Mouse (Mus musculus): ENCODE results near the gene Lef1. TPM values are rescaled to one million over a fixed set of nuclear protein-coding genes. Genes with fewer than 3 reads are reported as not detected.

Gene Lef1
- total RNA-seq (2014; rRNA removed) (5.6 and 7.2 TPM in 2 replicates), polyA plus RNA-seq (2015; fragmentation: Nextera tagmentation; extraction: Ambion mirVana) (6.4 and 7.2 TPM in 2 replicates)

DNA sequence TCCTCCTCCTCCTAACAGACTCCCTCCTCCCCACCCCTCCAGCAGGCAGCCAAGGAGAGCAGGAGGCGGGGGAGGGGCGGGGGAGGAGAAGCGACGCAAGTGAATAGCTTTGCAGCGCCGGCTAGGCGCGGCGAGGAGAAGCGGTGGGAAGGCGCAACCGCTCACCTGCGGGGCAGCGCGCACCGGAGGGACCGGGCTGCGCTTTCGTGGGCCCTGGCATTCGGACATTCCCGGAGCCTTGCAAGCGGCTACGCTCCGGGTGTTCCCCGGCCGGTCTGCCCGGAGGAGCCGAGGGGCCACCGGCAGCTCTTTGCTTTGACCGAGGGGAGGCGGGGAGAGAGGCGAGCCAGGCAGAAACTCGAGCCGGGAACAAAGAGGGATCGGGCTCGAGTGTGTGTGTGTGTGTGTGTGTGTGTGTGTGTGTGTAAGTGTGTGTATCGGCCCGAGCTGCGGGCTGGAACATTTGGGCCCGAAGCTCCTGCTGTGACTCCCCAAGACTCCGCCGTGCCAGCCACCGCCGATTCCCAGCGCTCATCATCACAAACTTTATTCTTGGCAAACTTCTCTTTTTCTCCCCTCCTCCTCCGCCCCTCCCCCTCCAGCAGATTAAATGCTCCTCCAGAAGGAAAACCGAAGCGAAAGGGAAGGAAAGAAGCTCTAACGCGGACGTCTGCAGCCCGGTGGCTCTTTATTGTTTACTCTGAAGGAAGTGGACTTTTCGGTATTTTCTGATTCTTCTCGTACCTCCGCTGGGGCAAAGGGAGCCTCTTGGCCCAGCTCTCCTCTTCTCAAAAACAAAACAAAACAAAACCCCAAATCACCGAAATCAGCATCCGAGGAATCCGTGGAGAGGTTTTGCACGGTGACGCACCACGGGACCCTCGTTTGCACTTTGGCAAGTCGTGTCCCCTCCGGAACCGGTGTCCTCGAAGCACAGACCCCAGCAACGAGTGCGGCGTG is at the start of gene Lef1:
Lef1 (plus strand) TSS at position 281 of the 960 bp plus-strand sequence.
- Histone ChIP-seq H3K27ac (no peak within 1 kb of the TSS; the same call in 1 of the 2 replicates), H3K4me2 (ENCODE audit: low read depth, low read length) (peak within 1 kb of the TSS; percentile 78), H3K4me1 (ENCODE audit: insufficient read depth, low read length) (0 out of 2 replicates have a peak, but pooled peaks cover 11% of the 10 kb centered on the region), H3K4me3 (ENCODE audit: low read length) (peak within 1 kb of the TSS; percentile 46), H3K9ac (replicated peaks; ENCODE audit: low read length) (peak within 1 kb of the TSS; percentile 37; the same call in 1 of the 2 replicates), H3K27me3 (ENCODE audit: insufficient read depth, low read length) (peaks cover 20% of the 10 kb centered on the region), H3K9me3 (ENCODE audit: low read length) (no peaks in the 10 kb centered on the region), H3K36me3 (ENCODE audit: insufficient read depth, low read length) (no peaks in the 10 kb centered on the region)
- WGBS: under 1% methylated on average over 64 of the region's 69 CpGs
- TF ChIP-seq CTCF (IDR thresholded peaks at IDR 0.05; ENCODE audit: low read depth): no peak
- ATAC-seq (0 out of 2 replicates have a peak, but pooled peaks have one; percentile 25), DNase-seq (ENCODE audit: low spot score) (peak; percentile 61)

DNA sequence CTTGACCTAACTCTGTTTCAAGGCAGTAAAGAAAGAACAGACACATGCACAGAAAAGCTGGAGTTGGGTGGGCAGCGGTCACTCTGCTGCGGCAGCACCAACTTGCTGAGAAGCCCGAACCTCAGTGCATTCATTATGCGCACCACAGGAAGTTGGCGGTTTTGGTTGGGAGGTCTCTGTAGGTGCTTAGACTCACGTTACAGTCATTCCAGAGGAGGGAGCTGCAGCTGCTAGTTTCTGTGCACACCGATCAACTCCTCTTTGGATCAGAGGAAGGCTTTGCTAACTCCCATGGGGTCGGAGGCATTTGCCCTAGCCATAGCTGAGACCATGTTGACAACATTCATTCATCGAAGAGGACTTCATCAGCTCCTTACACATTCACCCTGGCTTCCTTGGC is 45.3 kb upstream of the Lef1 start:
- no peak overlapping the region for H3K4me2 ChIP-seq (ENCODE audit: low read depth, low read length)
- H3K4me1 ChIP-seq (ENCODE audit: insufficient read depth, low read length): no peaks in the 10 kb centered on the region
- no peaks in the 10 kb centered on the region for H3K27me3 ChIP-seq (ENCODE audit: insufficient read depth, low read length)
- no peak for DNase-seq (ENCODE audit: low spot score)
- no peak overlapping the region for H3K27ac ChIP-seq
- H3K9me3 ChIP-seq (ENCODE audit: low read length): no peaks in the 10 kb centered on the region
- H3K9ac ChIP-seq (replicated peaks; ENCODE audit: low read length): no peak overlapping the region
- WGBS: 80% methylated on average over 9 of the region's 9 CpGs
- no peak for TF ChIP-seq CTCF (IDR thresholded peaks at IDR 0.05; ENCODE audit: low read depth)
- H3K4me3 ChIP-seq (ENCODE audit: low read length): no peak overlapping the region
- H3K36me3 ChIP-seq (ENCODE audit: insufficient read depth, low read length): no peaks in the 10 kb centered on the region
- ATAC-seq: no peak

DNA sequence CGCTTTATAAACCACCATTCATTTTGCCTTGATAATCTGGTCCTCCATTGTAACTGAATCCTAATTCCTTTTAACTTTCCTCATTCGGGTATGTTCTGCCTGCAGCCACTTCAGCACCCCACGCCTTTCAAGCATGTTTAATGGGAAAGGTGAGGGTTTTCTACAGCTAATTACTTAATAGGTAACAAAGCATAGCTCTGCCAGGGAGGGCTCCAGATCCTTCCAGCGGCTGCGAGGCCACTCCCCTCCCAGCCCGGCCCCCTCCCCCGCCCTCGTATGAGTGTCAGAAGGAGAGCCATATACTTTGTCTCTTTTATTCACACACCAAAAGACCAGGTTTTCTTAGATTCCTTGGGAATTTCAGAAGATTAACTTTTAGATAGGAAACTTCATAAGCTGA is 44.1 kb upstream of the Lef1 start:
- WGBS: 37% methylated on average over 8 of the region's 8 CpGs
- H3K9ac ChIP-seq (replicated peaks; ENCODE audit: low read length): no peak overlapping the region
- no peaks in the 10 kb centered on the region for H3K36me3 ChIP-seq (ENCODE audit: insufficient read depth, low read length)
- DNase-seq (ENCODE audit: low spot score) (no peak), ATAC-seq (no peak)
- H3K27me3 ChIP-seq (ENCODE audit: insufficient read depth, low read length): no peaks in the 10 kb centered on the region
- no peak overlapping the region for H3K4me2 ChIP-seq (ENCODE audit: low read depth, low read length)
- no peaks in the 10 kb centered on the region for H3K9me3 ChIP-seq (ENCODE audit: low read length)
- no peaks in the 10 kb centered on the region for H3K4me1 ChIP-seq (ENCODE audit: insufficient read depth, low read length)
- H3K4me3 ChIP-seq (ENCODE audit: low read length): no peak overlapping the region
- no peak for TF ChIP-seq CTCF (IDR thresholded peaks at IDR 0.05; ENCODE audit: low read depth)
- H3K27ac ChIP-seq: no peak overlapping the region

DNA sequence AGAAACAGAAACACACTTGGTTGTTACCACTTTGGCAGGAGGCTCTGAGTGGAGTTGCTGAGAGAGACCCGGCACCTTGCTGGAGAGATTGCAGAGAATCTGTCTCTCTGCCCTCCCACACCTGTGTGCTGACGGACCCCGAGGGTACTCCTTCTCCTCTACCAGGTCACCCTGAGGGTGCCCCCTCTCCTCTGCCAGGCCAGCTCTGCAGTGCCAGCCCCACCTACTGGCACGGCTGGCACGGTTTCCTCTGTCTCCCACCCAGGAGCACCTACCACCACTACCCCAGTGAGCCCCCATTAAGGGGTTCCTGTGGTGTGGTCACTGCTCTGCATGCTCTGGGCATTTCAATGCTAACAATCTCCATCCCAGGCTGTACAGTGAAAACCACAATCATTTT is 42.3 kb upstream of the Lef1 start:
- Histone ChIP-seq H3K4me2 (ENCODE audit: low read depth, low read length) (no peak overlapping the region), H3K9me3 (ENCODE audit: low read length) (no peaks in the 10 kb centered on the region), H3K4me3 (ENCODE audit: low read length) (no peak overlapping the region), H3K9ac (replicated peaks; ENCODE audit: low read length) (no peak overlapping the region), H3K4me1 (ENCODE audit: insufficient read depth, low read length) (no peaks in the 10 kb centered on the region), H3K36me3 (ENCODE audit: insufficient read depth, low read length) (no peaks in the 10 kb centered on the region), H3K27me3 (ENCODE audit: insufficient read depth, low read length) (no peaks in the 10 kb centered on the region), H3K27ac (no peak overlapping the region)
- DNase-seq (ENCODE audit: low spot score) (no peak), ATAC-seq (no peak)
- WGBS: 81% methylated on average over 5 of the region's 5 CpGs
- no peak for TF ChIP-seq CTCF (IDR thresholded peaks at IDR 0.05; ENCODE audit: low read depth)

DNA sequence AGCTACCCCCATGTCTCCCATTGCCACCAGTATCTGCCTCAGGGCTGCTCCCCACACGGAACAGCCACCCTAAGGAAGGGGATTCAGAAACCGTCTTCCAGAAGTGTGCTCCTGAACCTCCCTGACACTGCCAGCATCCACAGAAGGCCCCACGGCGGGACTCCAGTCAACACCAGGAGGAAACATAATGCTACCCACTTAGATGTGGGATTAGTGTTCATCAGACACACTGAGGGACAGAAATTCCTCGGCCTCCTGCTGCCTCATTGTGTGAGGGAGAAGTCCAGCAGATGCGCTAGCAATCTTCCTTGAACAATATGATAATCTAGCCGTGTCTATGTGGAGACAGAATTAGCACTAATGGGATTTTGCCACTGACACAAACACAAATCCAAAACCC is 40.1 kb upstream of the Lef1 start:
- Histone ChIP-seq H3K4me1 (ENCODE audit: insufficient read depth, low read length) (no peaks in the 10 kb centered on the region), H3K36me3 (ENCODE audit: insufficient read depth, low read length) (no peaks in the 10 kb centered on the region), H3K4me2 (ENCODE audit: low read depth, low read length) (no peak overlapping the region), H3K9ac (replicated peaks; ENCODE audit: low read length) (no peak overlapping the region), H3K9me3 (ENCODE audit: low read length) (no peaks in the 10 kb centered on the region), H3K4me3 (ENCODE audit: low read length) (no peak overlapping the region), H3K27me3 (ENCODE audit: insufficient read depth, low read length) (no peaks in the 10 kb centered on the region), H3K27ac (no peak overlapping the region)
- ATAC-seq (no peak), DNase-seq (ENCODE audit: low spot score) (no peak)
- TF ChIP-seq CTCF (IDR thresholded peaks at IDR 0.05; ENCODE audit: low read depth): no peak
- WGBS: 42% methylated on average over 7 of the region's 7 CpGs

DNA sequence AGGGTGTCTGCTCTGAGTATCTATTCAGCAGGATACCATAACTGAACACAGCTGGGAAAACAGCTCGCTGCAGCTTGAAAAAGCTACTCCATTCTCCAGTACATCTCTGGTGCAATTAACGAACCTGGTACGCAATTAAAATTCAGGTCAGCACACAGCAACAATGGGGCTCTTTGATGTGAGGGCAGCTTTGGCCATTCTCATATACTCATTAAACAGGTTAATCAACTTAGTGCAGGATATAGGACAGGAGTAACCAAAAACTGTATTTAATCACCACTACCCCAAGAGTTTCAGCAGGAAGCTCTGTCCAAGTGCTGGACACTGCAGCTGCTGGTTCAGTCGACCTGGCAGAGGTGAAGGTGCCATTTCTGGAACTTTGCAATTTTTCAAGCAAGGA is 37.6 kb upstream of the Lef1 start:
- ATAC-seq: no peak
- 60% methylated on average over 4 of the region's 4 CpGs for WGBS
- no peak for DNase-seq (ENCODE audit: low spot score)
- no peak for TF ChIP-seq CTCF (IDR thresholded peaks at IDR 0.05; ENCODE audit: low read depth)
- Histone ChIP-seq H3K4me1 (ENCODE audit: insufficient read depth, low read length) (no peaks in the 10 kb centered on the region), H3K4me2 (ENCODE audit: low read depth, low read length) (no peak overlapping the region), H3K4me3 (ENCODE audit: low read length) (no peak overlapping the region), H3K36me3 (ENCODE audit: insufficient read depth, low read length) (no peaks in the 10 kb centered on the region), H3K9me3 (ENCODE audit: low read length) (no peaks in the 10 kb centered on the region), H3K27me3 (ENCODE audit: insufficient read depth, low read length) (no peaks in the 10 kb centered on the region), H3K9ac (replicated peaks; ENCODE audit: low read length) (no peak overlapping the region), H3K27ac (no peak overlapping the region)

DNA sequence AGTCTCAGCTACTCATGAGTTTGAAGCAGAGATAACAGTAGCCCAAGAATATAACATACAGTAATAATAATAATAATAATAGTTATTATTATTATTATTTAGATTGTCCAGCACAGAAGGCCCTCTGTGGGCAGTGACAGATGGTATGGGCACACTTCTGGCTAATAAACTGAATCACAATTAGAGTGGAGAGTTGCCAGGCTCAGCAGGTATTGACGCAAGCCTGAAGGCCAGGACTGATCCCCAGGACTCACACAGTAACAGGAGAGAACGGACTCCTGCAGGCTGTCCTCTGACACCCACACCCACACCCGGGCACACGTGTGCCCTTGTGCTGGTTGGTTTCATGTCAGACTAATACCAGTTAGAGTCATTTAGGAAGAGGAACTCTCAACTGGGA is 36.3 kb upstream of the Lef1 start:
- Histone ChIP-seq H3K9me3 (ENCODE audit: low read length) (no peaks in the 10 kb centered on the region), H3K4me3 (ENCODE audit: low read length) (no peak overlapping the region), H3K4me1 (ENCODE audit: insufficient read depth, low read length) (no peaks in the 10 kb centered on the region), H3K9ac (replicated peaks; ENCODE audit: low read length) (no peak overlapping the region), H3K27ac (no peak overlapping the region), H3K36me3 (ENCODE audit: insufficient read depth, low read length) (no peaks in the 10 kb centered on the region), H3K4me2 (ENCODE audit: low read depth, low read length) (no peak overlapping the region), H3K27me3 (ENCODE audit: insufficient read depth, low read length) (no peaks in the 10 kb centered on the region)
- 62% methylated on average over 4 of the region's 4 CpGs for WGBS
- ATAC-seq (no peak), DNase-seq (ENCODE audit: low spot score) (peak; percentile 23)
- TF ChIP-seq CTCF (IDR thresholded peaks at IDR 0.05; ENCODE audit: low read depth): no peak
